Mouse (Mus musculus) megakaryocyte, embryonic 14.5 days (primary cell): ENCODE data around the gene Arhgap23.

ENCODE experiments used
- FLI1 ChIP-seq: IDR thresholded peaks from 2 replicates; pipeline ENCODE4 v1.6.1; 2012; ENCODE audit warnings: low read length, inconsistent platforms, mixed read lengths
- GATA1 ChIP-seq: IDR thresholded peaks from 3 replicates; pipeline ENCODE4 v1.6.1; 2012; ENCODE audit warnings: mixed read lengths, low read length, inconsistent platforms, borderline replicate concordance

DNA sequence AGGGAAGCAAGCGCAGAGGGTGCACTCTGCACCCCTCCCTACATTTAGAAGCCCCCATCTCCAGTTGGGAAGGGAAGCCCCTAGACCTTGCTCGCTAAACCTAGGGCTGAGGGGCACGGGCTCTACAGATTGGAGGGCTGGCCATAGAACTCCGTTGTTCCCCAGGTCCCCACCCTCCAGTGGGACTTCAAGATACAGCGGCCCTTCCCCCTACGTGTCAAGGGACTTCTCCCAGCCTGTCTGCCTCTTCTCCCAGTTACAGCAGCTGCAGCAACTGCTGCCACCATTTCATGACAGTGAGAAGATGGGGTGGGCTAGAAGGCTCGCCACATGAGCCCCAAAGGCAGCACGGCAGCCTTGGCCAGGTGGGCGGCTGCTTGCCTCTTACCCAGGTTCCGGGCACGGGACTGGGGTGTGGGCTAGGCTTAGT, 10.6 kb upstream of the Arhgap23 start:
- no peak for TF ChIP-seq GATA1
- TF ChIP-seq FLI1, result no peak
